Mouse (Mus musculus) heart, embryonic 10.5 days (tissue): ENCODE results near the gene Rarg. TPM values are rescaled to one million over a fixed set of nuclear protein-coding genes. Genes with fewer than 3 reads are reported as not detected.
A peak's percentile ranks its signal among the peaks of the same experiment; 100 is the strongest.

Experiments
- DNase-seq: peaks from one replicate; pipeline ENCODE4 v3.0.0-alpha.2; 2017; ENCODE audit warnings: low spot score
- H3K27ac ChIP-seq: fragments of 300-500 bp; sonication (generic); 2 replicates; pipeline ENCODE4 v1.5.1; 2016; ENCODE audit warnings: mild to moderate bottlenecking
- H3K27me3 ChIP-seq: fragments of 300-500 bp; sonication (generic); 2 replicates; pipeline ENCODE4 v1.6.1; 2016; ENCODE audit warnings: mild to moderate bottlenecking; ENCODE audit not compliant: poor library complexity, insufficient read depth, severe bottlenecking
- H3K36me3 ChIP-seq: fragments of 300-500 bp; sonication (generic); 2 replicates; pipeline ENCODE4 v1.6.1; 2016; ENCODE audit warnings: mild to moderate bottlenecking, moderate library complexity
- H3K4me1 ChIP-seq: fragments of 300-500 bp; sonication (generic); 2 replicates; pipeline ENCODE4 v1.6.1; 2016; ENCODE audit warnings: mild to moderate bottlenecking
- H3K4me3 ChIP-seq: fragments of 300-500 bp; sonication (generic); 2 replicates; pipeline ENCODE4 v1.5.1; 2016; ENCODE audit warnings: mild to moderate bottlenecking, moderate library complexity
- H3K9me3 ChIP-seq: fragments of 300-500 bp; sonication (generic); 2 replicates; pipeline ENCODE4 v1.6.1; 2016; ENCODE audit warnings: mild to moderate bottlenecking, moderate library complexity
- WGBS: fragments of 180-500 bp; shearing (Covaris S2); methylation state at CpG from one replicate; pipeline ENCODE4 v1.1.7; 2016; 5-methylcytosine and 5-hydroxymethylcytosine counted together
- polyA plus RNA-seq: library from polyadenylated mRNA; unstranded; fragments of >200 nt; fragmentation: Nextera tagmentation; extraction: Ambion mirVana; gene quantifications from 2 replicates; pipeline ENCODE4 v1.2.1, GENCODE M21; 2016

Gene Rarg
- polyA plus RNA-seq, 1 experiment from 2014 or later, result 17.3 TPM

DNA sequence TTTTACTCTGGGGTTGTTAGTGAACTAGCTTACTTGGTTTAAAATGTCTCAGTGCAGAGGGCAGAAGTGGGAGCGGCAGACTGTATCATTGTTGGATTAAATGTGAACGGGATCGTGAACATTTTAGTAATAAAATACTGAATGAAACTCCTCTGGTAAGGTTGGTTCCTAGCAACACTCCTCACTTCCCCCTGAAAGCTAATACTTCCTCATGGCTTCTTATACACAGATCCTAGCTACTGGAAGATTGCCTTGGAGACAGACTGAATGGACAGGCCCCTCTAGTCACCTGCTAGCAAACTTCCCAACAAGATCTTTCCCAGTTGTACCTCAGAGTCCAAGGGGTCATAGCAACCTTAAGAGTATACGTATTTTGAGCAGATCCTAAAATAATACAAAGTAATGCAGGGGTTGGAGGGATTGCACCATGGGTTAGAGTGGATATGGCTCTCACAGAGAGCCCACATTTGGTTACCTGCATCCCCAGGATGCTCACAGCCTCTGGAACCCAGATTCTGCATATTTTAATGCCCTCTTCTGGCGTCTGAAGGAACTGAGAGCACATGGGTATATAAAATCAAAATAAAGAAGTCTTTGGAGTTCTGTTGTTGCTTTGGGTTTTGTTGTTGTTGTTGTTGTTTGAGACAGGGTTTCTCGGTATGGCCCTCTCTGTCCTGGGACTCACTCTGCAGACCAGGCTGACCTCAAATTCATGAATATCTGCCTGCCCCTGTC, 16.8 kb upstream of the Rarg start:
- no peaks in the 10 kb centered on the region for H3K9me3 ChIP-seq
- H3K4me3 ChIP-seq, result no peak overlapping the region
- H3K36me3 ChIP-seq, result no peaks in the 10 kb centered on the region
- H3K27me3 ChIP-seq, result peaks cover 24% of the 10 kb centered on the region
- H3K27ac ChIP-seq, result no peak overlapping the region
- 65% methylated on average over 6 of the region's 6 CpGs for WGBS
- H3K4me1 ChIP-seq, result peaks cover 20% of the 10 kb centered on the region
- no peak for DNase-seq

DNA sequence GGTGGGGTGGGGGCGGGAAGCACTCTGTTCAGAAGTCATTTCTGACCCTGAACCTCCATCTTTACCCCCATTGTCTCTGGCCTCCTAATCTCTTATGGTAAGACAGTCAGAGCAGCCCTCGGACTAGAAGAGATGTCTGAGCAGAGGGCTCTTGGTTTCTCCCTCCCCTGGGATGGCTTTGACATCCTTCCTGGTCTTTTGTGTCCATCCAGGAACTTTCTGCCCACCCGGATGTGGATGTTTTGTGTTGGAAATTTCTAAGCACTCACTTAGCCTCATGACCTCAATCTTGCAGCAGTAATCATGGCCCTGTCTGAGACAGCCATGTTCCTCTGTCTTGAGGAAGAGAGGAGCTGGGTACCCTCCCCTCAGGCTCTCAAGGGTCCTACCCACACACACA, 14.1 kb upstream of the Rarg start:
- Histone ChIP-seq H3K9me3 (no peaks in the 10 kb centered on the region), H3K27me3 (peaks cover 24% of the 10 kb centered on the region), H3K4me3 (0 out of 2 replicates have a peak overlapping the region, but pooled peaks have one; percentile 2), H3K27ac (0 out of 2 replicates have a peak overlapping the region, but pooled peaks have one; percentile 62), H3K36me3 (no peaks in the 10 kb centered on the region), H3K4me1 (peaks cover 13% of the 10 kb centered on the region)
- WGBS, result 27% methylated on average over 3 of the region's 3 CpGs
- no peak for DNase-seq

DNA sequence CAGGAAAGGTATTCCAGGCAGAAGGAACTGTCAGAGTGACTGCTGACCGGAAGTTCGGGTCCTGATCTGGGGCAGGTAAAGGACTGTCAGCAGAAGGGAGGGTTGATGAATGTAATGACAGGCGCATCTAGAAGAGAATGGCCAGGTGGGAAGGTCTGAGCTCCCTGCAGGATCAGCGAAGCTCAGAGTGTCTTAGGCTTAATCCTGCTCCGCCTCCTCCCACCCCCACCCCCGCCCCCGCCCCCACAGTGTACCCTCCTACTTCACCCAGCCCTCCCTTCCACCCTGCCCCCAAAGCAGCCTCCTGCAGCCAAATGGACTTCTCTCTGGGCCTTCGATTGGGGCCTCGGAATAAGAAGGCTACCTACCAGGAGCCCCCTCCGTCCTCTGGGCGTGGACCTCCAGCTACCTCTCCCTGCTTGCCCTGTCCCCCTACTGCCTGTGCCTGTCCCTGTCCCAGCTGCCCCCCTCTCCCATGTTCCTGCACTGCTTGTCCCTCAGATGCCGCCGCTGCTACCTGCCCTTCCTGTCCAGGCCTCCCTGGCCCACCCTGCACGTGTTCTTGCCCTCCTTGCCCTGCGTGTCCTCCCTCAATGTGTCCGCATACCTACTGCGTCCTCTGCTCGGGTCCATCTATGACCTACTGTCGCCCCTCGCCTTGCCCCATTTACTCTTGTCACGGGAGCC, 13.1 kb upstream of the Rarg start, which contains the start of gene Gm9918:
Gm9918 (plus strand) TSS at position 290 of the 687 bp plus-strand sequence.
- peaks cover 24% of the 10 kb centered on the region for H3K27me3 ChIP-seq
- no peaks in the 10 kb centered on the region for H3K9me3 ChIP-seq
- no peaks in the 10 kb centered on the region for H3K36me3 ChIP-seq
- H3K4me1 ChIP-seq, result peaks cover 13% of the 10 kb centered on the region
- peak within 1 kb of the TSS; percentile 53 for H3K4me3 ChIP-seq
- DNase-seq, result no peak
- peak within 1 kb of the TSS; percentile 62 for H3K27ac ChIP-seq
- 5% methylated on average over 21 of the region's 21 CpGs for WGBS

GRCm38 (mm10) chr15:102265548-102265947, 8.2 kb upstream of the Rarg start:
- Histone ChIP-seq H3K4me1 (peaks cover 7% of the 10 kb centered on the region), H3K36me3 (no peaks in the 10 kb centered on the region), H3K9me3 (no peaks in the 10 kb centered on the region), H3K27ac (no peak overlapping the region), H3K27me3 (peaks cover 35% of the 10 kb centered on the region), H3K4me3 (no peak overlapping the region)
- DNase-seq, result no peak
- WGBS, result 84% methylated on average over 5 of the region's 5 CpGs

DNA sequence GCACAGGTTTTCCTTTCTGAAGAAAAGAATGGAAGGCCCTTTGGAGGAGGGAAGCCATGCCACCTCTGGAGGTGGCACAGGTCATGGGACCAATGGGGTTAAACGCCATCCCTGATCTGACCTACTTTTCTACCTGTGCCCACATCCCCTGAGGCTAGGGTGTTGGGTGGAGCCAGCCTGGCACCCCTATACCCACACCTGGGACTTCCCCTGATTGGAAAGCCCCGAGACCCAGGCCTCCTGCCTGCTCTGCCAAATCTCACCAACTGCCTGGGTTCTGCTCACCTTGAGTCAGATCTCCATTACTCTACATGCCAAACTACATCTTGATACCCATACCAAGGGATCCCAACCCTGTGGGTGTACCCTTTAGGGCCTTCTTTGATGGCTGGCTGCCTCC, 5.7 kb upstream of the Rarg start:
- Histone ChIP-seq H3K4me1 (peaks cover 12% of the 10 kb centered on the region), H3K36me3 (no peaks in the 10 kb centered on the region), H3K9me3 (no peaks in the 10 kb centered on the region), H3K27me3 (peaks cover 46% of the 10 kb centered on the region), H3K27ac (no peak overlapping the region), H3K4me3 (no peak overlapping the region)
- no peak for DNase-seq
- 74% methylated on average over 2 of the region's 2 CpGs for WGBS

- H3K36me3 ChIP-seq, result no peaks in the 10 kb centered on the region
- H3K27ac ChIP-seq, result no peak overlapping the region
- WGBS, result 40% methylated on average over 7 of the region's 7 CpGs
- peaks cover 16% of the 10 kb centered on the region for H3K4me1 ChIP-seq
- H3K9me3 ChIP-seq, result no peaks in the 10 kb centered on the region
- no peak overlapping the region for H3K4me3 ChIP-seq
- H3K27me3 ChIP-seq, result peaks cover 50% of the 10 kb centered on the region
- DNase-seq, result no peak
These were observed 5.3 kb upstream of the Rarg start for GRCm38 (mm10) chr15:102262582-102262981.

GRCm38 (mm10) chr15:102258581-102259253, 1.4 kb upstream of the Rarg start:
- H3K27ac ChIP-seq, result peak overlapping the region; percentile 86; the same call in 1 of the 2 replicates
- peaks cover 89% of the 10 kb centered on the region for H3K27me3 ChIP-seq
- WGBS, result 13% methylated on average over 11 of the region's 11 CpGs

GRCm38 (mm10) chr15:102258076-102258470, 756 bp upstream of the Rarg start:
- Histone ChIP-seq H3K4me3 (peak overlapping the region; percentile 69), H3K36me3 (no peaks in the 10 kb centered on the region), H3K9me3 (no peaks in the 10 kb centered on the region), H3K27ac (peak overlapping the region; percentile 86), H3K4me1 (peaks cover 40% of the 10 kb centered on the region), H3K27me3 (peaks cover 89% of the 10 kb centered on the region)
- DNase-seq, result no peak
- 3% methylated on average over 12 of the region's 12 CpGs for WGBS

More at GRCm38 (mm10) chr15:102258581-102259253, 1.4 kb upstream of the Rarg start:
- H3K9me3 ChIP-seq, result no peaks in the 10 kb centered on the region
- no peak for DNase-seq
- H3K4me3 ChIP-seq, result peak overlapping the region; percentile 69
- H3K36me3 ChIP-seq, result no peaks in the 10 kb centered on the region
- peaks cover 40% of the 10 kb centered on the region for H3K4me1 ChIP-seq

DNA sequence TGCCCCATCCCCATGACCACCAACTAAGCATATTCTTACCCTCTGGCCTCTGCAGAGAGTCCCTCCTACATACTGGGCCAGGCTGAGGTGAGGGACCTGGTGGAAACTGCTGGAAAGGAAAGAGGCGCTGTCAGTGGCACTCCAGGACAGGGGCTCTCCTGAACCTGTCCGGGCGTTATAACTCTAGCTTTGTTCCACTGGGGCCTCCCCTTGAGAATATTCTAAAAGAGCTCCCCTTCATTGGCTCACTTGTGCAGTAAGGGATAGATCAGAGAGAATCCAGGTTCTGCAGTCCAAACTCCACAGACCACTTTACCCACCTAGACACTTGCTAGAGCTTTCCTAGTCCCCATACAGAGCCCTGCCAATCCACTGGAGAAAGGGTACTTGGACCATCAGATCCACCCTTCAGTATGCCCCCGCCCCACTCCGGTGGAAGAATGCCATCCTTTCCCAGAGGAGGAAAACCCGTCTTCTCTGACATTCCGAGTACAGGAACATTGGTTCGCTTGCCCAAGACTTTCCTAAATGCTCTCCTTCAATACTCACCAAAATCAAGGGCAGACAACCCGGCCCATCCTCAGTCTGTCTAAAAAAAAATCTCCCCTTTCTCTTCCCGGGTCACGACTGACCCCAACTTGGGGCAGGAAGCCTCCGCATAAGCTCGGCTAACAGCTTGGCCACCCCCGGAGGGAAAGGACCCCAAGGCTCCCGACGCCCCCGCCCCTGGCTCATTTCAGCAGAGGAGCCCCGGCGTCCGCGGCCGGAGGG, 701 bp downstream of the Rarg start:
- H3K4me3 ChIP-seq, result peak overlapping the region; percentile 69
- WGBS, result 7% methylated on average over 22 of the region's 22 CpGs
- peaks cover 88% of the 10 kb centered on the region for H3K27me3 ChIP-seq
- 0 out of 2 replicates have a peak, but pooled peaks cover 4% of the 10 kb centered on the region for H3K36me3 ChIP-seq
- H3K27ac ChIP-seq, result peak overlapping the region; percentile 86
- peaks cover 46% of the 10 kb centered on the region for H3K4me1 ChIP-seq
- no peaks in the 10 kb centered on the region for H3K9me3 ChIP-seq
- DNase-seq, result no peak

GRCm38 (mm10) chr15:102255547-102256255, 1.6 kb downstream of the Rarg start:
- DNase-seq, result no peak
- H3K9me3 ChIP-seq, result no peaks in the 10 kb centered on the region
- WGBS, result 40% methylated on average over 14 of the region's 14 CpGs
- H3K4me3 ChIP-seq, result peak overlapping the region; percentile 69
- 0 out of 2 replicates have a peak, but pooled peaks cover 4% of the 10 kb centered on the region for H3K36me3 ChIP-seq
- H3K4me1 ChIP-seq, result peaks cover 48% of the 10 kb centered on the region
- peak overlapping the region; percentile 52 for H3K27ac ChIP-seq
- peaks cover 93% of the 10 kb centered on the region for H3K27me3 ChIP-seq

GRCm38 (mm10) chr15:102250521-102250920, 6.8 kb downstream of the Rarg start:
- H3K9me3 ChIP-seq, result no peaks in the 10 kb centered on the region
- no peak overlapping the region for H3K4me3 ChIP-seq
- WGBS, result 58% methylated on average over 5 of the region's 5 CpGs
- H3K27me3 ChIP-seq, result peaks cover 78% of the 10 kb centered on the region
- peak overlapping the region; percentile 36; the same call in 1 of the 2 replicates for H3K27ac ChIP-seq
- H3K4me1 ChIP-seq, result peaks cover 65% of the 10 kb centered on the region
- 0 out of 2 replicates have a peak, but pooled peaks cover 4% of the 10 kb centered on the region for H3K36me3 ChIP-seq
- DNase-seq, result no peak

- 53% methylated on average over 9 of the region's 9 CpGs for WGBS
- no peak for DNase-seq
- H3K27ac ChIP-seq, result peak overlapping the region; percentile 90
- peak overlapping the region; percentile 73; the same call in 1 of the 2 replicates for H3K4me3 ChIP-seq
- peaks cover 67% of the 10 kb centered on the region for H3K4me1 ChIP-seq
- peaks cover 78% of the 10 kb centered on the region for H3K27me3 ChIP-seq
- no peaks in the 10 kb centered on the region for H3K9me3 ChIP-seq
- 0 out of 2 replicates have a peak, but pooled peaks cover 4% of the 10 kb centered on the region for H3K36me3 ChIP-seq
These were observed 7.3 kb downstream of the Rarg start for GRCm38 (mm10) chr15:102249967-102250366.
